Mouse (Mus musculus) intestine, embryonic 15.5 days (tissue): ENCODE results near the gene Cnot1. TPM values are rescaled to one million over a fixed set of nuclear protein-coding genes. Genes with fewer than 3 reads are reported as not detected.
A peak's percentile ranks its signal among the peaks of the same experiment; 100 is the strongest.

Experiments
- ATAC-seq: fragments of 200-750 bp; cut with Nextera tagmentation; 2 replicates; pipeline ENCODE4 v1.8.0; 2017; ENCODE audit warnings: moderate TSS enrichment, moderate library complexity
- H3K27ac ChIP-seq: fragments of 300-500 bp; sonication (generic); 2 replicates; pipeline ENCODE4 v1.5.1; 2015; ENCODE audit warnings: mild to moderate bottlenecking, inconsistent platforms
- H3K27me3 ChIP-seq: fragments of 300-500 bp; sonication (generic); replicated peaks from 2 replicates; pipeline ENCODE4 v1.6.1; 2015; ENCODE audit warnings: inconsistent platforms
- H3K36me3 ChIP-seq: fragments of 300-500 bp; sonication (generic); 2 replicates; pipeline ENCODE4 v1.6.1; 2015; ENCODE audit warnings: inconsistent platforms
- H3K4me1 ChIP-seq: fragments of 300-500 bp; sonication (generic); replicated peaks from 2 replicates; pipeline ENCODE4 v1.6.1; 2015; ENCODE audit warnings: inconsistent platforms
- H3K4me2 ChIP-seq: fragments of 300-500 bp; sonication (generic); replicated peaks from 2 replicates; pipeline ENCODE4 v1.6.1; 2015; ENCODE audit warnings: mild to moderate bottlenecking, inconsistent platforms
- H3K4me3 ChIP-seq: fragments of 300-500 bp; sonication (generic); replicated peaks from 2 replicates; pipeline ENCODE4 v1.5.1; 2015; ENCODE audit warnings: inconsistent platforms
- H3K9ac ChIP-seq: fragments of 300-500 bp; sonication (generic); 2 replicates; pipeline ENCODE4 v1.6.1; 2015; ENCODE audit warnings: inconsistent platforms
- H3K9me3 ChIP-seq: fragments of 300-500 bp; sonication (generic); 2 replicates; pipeline ENCODE4 v1.6.1; 2016; ENCODE audit warnings: inconsistent platforms
- WGBS: fragments of 180-500 bp; shearing (Covaris S2); methylation state at CpG from one replicate; pipeline ENCODE4 v1.1.7; 2015; 5-methylcytosine and 5-hydroxymethylcytosine counted together
- polyA plus RNA-seq: library from polyadenylated mRNA; unstranded; fragments of >200 nt; fragmentation: Nextera tagmentation; extraction: Ambion mirVana; gene quantifications from 2 replicates; pipeline ENCODE4 v1.2.1, GENCODE M21; 2015

Cnot1 gene
- polyA plus RNA-seq, 1 experiment from 2014 or later = 56.4 TPM

DNA sequence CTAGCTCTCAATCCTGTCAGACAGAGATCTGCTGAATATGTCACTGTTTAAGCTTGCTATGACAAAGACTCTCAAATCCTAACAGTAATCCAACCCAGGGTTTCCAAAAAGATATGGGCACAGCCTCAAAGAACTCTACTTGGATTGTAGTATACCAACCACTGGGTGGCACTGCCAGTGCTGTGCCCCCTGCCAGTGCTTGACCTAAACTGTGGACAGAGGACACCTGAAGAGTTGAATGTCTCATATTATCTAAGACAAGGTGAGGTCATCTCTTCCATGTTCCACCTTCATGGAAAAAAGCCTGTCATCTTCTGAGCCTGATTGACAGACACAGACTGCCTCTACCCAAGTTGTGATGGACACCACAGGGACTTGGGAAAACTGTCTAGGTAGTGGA, 24.6 kb downstream of the Cnot1 start:
- Histone ChIP-seq H3K27ac (no peak overlapping the region), H3K9me3 (no peaks in the 10 kb centered on the region), H3K36me3 (peaks cover 28% of the 10 kb centered on the region), H3K4me1 (no peaks in the 10 kb centered on the region), H3K4me3 (no peak overlapping the region), H3K4me2 (no peak overlapping the region), H3K9ac (no peak overlapping the region), H3K27me3 (no peaks in the 10 kb centered on the region)
- no peak for ATAC-seq

DNA sequence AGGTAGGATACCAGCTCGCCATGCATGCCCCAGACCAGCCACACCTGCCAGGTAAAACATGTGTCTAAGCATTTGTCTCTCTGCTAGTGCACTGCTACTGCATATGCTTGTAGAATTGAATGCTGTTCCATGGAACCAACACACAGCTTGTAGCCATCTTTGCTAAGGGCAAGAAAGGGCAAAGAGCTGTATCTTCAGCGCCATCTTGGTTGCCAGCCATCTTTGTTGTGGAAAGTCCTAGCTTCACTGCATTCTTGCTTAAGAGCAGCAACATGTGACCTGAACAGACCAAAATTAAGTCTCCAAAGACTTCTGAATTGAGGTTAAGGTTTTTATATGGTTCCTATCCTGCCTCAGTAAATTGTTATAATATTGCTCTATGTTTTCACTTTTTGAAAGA, 25.5 kb downstream of the Cnot1 start:
- Histone ChIP-seq H3K27me3 (no peaks in the 10 kb centered on the region), H3K4me3 (no peak overlapping the region), H3K4me1 (no peaks in the 10 kb centered on the region), H3K27ac (no peak overlapping the region), H3K4me2 (no peak overlapping the region), H3K9me3 (no peaks in the 10 kb centered on the region), H3K9ac (no peak overlapping the region), H3K36me3 (peaks cover 23% of the 10 kb centered on the region)
- 96% methylated on average over 2 of the region's 2 CpGs for WGBS
- ATAC-seq = no peak

DNA sequence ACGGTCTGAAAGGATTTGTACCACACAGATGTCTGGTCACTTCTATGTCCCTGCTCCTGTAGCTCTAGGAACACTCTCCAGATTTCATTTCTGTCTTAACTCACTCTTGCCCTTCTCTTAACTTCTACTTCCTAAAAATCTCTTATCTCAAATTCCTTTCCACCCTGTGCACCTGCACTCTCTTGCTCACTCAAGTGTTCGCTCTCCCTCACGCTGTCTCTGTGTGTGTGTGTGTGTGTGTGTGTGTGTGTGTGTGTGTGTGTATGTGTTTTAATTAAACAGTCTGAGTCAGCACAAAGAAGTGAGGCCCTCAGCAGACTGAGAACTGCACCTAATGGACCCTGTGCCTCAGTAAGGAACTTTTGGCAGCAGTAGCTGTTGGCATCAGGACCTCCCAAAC, 26.2 kb downstream of the Cnot1 start:
- H3K4me2 ChIP-seq = no peak overlapping the region
- H3K27ac ChIP-seq = no peak overlapping the region
- H3K4me1 ChIP-seq = no peaks in the 10 kb centered on the region
- no peak overlapping the region for H3K4me3 ChIP-seq
- no peak for ATAC-seq
- peaks cover 21% of the 10 kb centered on the region for H3K36me3 ChIP-seq
- WGBS = 88% methylated on average over 3 of the region's 3 CpGs
- H3K9ac ChIP-seq = no peak overlapping the region
- no peaks in the 10 kb centered on the region for H3K27me3 ChIP-seq
- no peaks in the 10 kb centered on the region for H3K9me3 ChIP-seq

DNA sequence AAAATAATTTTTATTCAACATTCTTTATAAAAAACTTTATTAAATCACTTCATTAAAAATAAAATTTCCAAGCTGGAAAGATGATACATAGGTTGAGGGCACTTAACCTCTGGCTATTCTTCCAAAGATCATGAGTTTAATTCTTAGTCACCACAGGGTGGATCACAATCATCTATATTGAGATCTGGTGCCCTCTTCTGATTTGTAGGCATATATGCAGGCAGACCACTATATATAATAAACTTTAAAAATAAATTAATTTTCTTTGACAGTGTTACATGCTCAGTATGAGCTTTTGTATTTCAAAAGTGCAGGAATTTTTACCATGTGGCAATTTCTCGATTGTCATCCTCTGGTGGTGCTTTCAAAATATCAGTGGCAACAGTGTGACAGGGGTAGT, 43.1 kb downstream of the Cnot1 start:
- H3K9ac ChIP-seq = no peak overlapping the region
- H3K27ac ChIP-seq = no peak overlapping the region
- no peaks in the 10 kb centered on the region for H3K27me3 ChIP-seq
- peaks cover 21% of the 10 kb centered on the region for H3K36me3 ChIP-seq
- no peaks in the 10 kb centered on the region for H3K4me1 ChIP-seq
- 89% methylated on average over 1 of the region's 1 CpGs for WGBS
- no peak overlapping the region for H3K4me3 ChIP-seq
- no peaks in the 10 kb centered on the region for H3K9me3 ChIP-seq
- no peak for ATAC-seq
- no peak overlapping the region for H3K4me2 ChIP-seq

DNA sequence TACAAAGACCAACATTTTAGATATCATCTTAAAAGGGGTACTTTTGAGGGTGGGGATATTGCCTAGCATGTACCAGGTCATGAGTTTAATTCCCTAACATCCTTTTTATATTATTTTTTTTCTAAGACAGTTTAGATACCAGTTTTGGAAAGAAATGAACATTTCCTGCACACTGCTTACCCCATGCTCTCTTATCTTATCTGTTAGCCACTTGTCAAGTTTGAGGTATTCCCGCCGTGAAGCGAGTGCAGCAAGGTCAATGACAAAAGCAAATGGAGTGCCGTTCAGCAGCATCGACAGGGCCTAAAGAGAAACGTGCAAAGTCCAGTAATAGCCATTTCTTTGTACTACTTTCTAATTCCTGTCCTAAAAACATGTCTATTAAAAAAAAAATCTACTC, 46.9 kb downstream of the Cnot1 start:
- Histone ChIP-seq H3K4me3 (no peak overlapping the region), H3K27ac (no peak overlapping the region), H3K9me3 (no peaks in the 10 kb centered on the region), H3K9ac (no peak overlapping the region), H3K4me2 (no peak overlapping the region), H3K27me3 (no peaks in the 10 kb centered on the region), H3K36me3 (peaks cover 23% of the 10 kb centered on the region), H3K4me1 (no peaks in the 10 kb centered on the region)
- no peak for ATAC-seq
- 59% methylated on average over 6 of the region's 6 CpGs for WGBS

DNA sequence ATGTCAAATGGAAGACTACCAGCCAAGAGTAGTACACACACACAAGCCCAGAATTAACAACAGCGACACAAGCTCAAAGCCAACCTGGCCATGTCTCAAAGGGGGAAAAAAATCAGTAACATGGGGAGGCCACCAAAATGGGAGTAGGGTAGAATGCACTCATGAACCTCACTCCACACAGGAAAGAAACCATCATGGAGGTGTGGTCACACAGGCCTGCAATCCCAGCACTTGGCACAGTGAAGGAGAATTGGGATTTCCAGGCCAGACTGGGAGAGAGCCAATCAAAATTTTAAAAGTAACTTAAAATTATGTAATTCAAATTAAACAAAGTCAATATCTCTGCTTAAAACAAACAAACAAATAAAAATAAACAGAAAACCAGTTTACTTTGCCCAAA, 55.3 kb downstream of the Cnot1 start:
- Histone ChIP-seq H3K9ac (no peak overlapping the region), H3K27ac (no peak overlapping the region), H3K4me3 (no peak overlapping the region), H3K4me1 (no peaks in the 10 kb centered on the region), H3K9me3 (no peaks in the 10 kb centered on the region), H3K36me3 (peaks cover 24% of the 10 kb centered on the region), H3K27me3 (no peaks in the 10 kb centered on the region), H3K4me2 (no peak overlapping the region)
- WGBS = 100% methylated on average over 1 of the region's 1 CpGs
- no peak for ATAC-seq

DNA sequence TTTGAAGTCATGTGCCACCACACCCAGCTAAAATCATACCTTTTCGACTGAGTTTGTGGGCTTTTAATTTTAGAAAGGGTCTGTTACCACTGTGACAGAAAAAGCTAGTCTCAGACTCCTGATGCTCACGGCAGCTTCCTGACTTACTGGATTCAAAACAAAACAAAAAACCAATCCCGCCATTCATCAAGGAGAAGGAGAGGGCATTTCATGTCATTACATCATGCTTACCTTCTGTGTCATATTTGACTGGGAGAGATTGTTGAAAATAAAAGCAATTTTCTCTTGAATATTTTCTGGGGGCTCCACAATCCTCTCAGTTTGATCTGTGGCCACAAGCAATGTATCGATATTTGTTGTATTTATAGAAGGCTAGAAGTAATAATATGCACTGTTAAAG, 59.2 kb downstream of the Cnot1 start:
- 93% methylated on average over 4 of the region's 4 CpGs for WGBS
- no peak overlapping the region for H3K9ac ChIP-seq

DNA sequence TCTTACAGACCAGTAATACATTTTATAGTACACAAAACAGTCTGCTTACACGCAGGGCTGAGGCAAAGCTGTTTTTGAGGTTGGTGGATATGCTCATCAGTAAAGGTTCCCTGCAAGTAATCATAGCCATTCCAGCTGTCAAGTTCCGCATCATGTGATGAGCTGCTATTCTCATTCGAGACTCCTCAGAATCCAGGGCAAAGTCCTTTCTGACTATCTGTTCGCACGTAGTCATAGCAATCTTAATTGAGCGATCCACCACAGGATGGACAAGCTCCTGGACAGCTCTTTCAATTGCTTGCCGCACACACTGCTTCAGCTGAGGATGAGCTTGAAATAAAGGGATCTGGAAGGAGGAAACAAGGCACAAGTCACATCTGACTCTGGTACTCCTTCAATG, 65.5 kb downstream of the Cnot1 start:
- Histone ChIP-seq H3K27ac (no peak overlapping the region), H3K9me3 (no peaks in the 10 kb centered on the region), H3K27me3 (no peaks in the 10 kb centered on the region), H3K4me3 (no peak overlapping the region), H3K4me1 (no peaks in the 10 kb centered on the region), H3K4me2 (no peak overlapping the region), H3K36me3 (peaks cover 40% of the 10 kb centered on the region), H3K9ac (no peak overlapping the region)
- no peak for ATAC-seq
- 83% methylated on average over 7 of the region's 7 CpGs for WGBS

More for the DNA sequence above, 59.2 kb downstream of the Cnot1 start:
- peaks cover 29% of the 10 kb centered on the region for H3K36me3 ChIP-seq
- no peak overlapping the region for H3K4me2 ChIP-seq
- no peak overlapping the region for H3K4me3 ChIP-seq
- H3K27ac ChIP-seq = no peak overlapping the region
- H3K27me3 ChIP-seq = no peaks in the 10 kb centered on the region
- no peak for ATAC-seq
- H3K4me1 ChIP-seq = no peaks in the 10 kb centered on the region
- no peaks in the 10 kb centered on the region for H3K9me3 ChIP-seq

DNA sequence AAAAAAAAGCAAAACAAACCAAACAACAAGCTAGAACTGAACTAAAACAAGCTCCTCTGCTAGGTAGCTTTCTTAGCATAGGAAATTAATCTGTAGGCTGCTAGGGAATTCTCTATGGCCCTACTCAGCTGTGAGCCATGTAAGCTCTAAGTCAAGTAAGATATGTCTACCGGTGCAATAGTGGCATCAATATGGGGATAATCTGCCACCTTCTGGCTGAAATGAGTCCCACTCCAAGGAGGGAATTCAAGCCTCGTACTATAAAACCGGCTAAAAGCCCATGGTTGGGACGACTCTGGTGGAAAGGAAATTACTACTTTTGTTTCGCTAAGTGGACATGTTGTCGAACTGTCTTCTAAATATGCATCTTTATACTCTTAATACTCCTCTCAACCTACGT, 68.7 kb downstream of the Cnot1 start:
- H3K27me3 ChIP-seq = no peaks in the 10 kb centered on the region
- WGBS = 78% methylated on average over 7 of the region's 7 CpGs
- H3K27ac ChIP-seq = no peak overlapping the region
- peaks cover 40% of the 10 kb centered on the region for H3K36me3 ChIP-seq
- H3K9me3 ChIP-seq = no peaks in the 10 kb centered on the region
- no peak for ATAC-seq
- H3K4me3 ChIP-seq = no peak overlapping the region
- no peaks in the 10 kb centered on the region for H3K4me1 ChIP-seq
- no peak overlapping the region for H3K4me2 ChIP-seq
- H3K9ac ChIP-seq = no peak overlapping the region

DNA sequence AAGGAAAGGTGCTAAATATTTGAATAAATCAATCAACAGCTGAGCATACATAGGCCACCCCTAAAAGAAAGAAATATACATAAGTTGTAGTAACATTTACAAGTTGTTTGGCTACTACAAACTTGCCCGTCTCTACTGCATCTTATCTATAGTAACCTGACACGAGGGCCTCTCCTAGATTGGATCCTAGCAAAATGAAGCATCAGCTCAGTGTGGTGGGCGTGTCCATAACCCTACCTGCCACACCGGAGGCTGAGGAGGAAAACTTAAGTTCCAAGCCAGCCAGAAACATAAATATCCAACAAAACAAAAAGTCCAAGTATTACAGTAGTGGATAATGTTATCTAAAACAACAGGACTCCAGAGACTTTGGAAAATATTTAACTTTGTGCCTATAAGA, 79.6 kb downstream of the Cnot1 start:
- H3K4me2 ChIP-seq = no peak overlapping the region
- H3K4me3 ChIP-seq = no peak overlapping the region
- no peak for ATAC-seq
- H3K36me3 ChIP-seq = peaks cover 36% of the 10 kb centered on the region
- H3K27ac ChIP-seq = no peak overlapping the region
- 77% methylated on average over 4 of the region's 4 CpGs for WGBS
- no peaks in the 10 kb centered on the region for H3K27me3 ChIP-seq
- H3K4me1 ChIP-seq = no peaks in the 10 kb centered on the region
- H3K9me3 ChIP-seq = no peaks in the 10 kb centered on the region
- H3K9ac ChIP-seq = no peak overlapping the region

DNA sequence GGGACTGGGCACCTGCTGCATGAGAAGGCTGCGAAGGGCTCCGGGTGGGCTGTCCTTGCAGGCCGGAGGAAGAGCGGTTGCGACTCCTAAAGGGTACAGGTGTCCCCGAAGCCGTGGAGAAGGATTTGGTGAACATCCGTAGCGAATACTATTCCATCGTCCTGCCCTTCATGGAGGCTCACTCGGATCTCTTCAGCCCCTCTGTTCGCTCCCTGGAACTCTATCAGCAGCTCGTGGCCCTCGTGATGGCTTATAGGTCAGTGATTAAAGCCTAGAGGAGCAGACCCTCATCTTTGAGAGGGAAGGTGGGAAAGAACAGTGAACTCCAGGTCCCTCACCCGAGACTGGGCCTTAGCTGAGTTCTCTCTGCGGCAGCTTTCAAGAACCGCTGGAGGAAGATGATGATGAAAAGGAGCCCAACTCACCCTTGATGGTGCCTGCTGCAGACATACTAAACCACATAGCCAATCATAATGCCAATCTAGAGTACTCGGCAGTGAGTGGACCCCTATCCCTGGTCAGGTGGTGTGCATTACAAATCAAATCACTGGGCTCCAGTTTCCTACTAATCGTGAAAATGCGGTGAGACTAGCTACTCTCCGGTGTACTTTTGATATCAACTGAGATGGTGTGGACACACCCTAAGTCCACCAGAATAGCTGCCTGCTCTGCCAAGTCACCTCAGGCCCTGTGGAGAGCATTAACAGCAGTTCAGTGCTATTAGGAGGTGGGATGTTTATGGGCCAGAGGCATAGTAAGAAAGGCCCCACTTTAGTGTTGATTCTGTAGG, 90.5 kb downstream of the Cnot1 start:
- no peak; the same call in 1 of the 2 replicates for ATAC-seq
- Histone ChIP-seq H3K9me3 (no peaks in the 10 kb centered on the region), H3K27ac (peak overlapping the region; percentile 73), H3K27me3 (no peaks in the 10 kb centered on the region), H3K36me3 (peaks cover 10% of the 10 kb centered on the region; the same call in 1 of the 2 replicates), H3K4me2 (peak overlapping the region; percentile 80), H3K4me3 (peak overlapping the region; percentile 95), H3K4me1 (0 out of 2 replicates have a peak, but pooled peaks cover 10% of the 10 kb centered on the region), H3K9ac (peak overlapping the region; percentile 90)
- 17% methylated on average over 21 of the region's 21 CpGs for WGBS

DNA sequence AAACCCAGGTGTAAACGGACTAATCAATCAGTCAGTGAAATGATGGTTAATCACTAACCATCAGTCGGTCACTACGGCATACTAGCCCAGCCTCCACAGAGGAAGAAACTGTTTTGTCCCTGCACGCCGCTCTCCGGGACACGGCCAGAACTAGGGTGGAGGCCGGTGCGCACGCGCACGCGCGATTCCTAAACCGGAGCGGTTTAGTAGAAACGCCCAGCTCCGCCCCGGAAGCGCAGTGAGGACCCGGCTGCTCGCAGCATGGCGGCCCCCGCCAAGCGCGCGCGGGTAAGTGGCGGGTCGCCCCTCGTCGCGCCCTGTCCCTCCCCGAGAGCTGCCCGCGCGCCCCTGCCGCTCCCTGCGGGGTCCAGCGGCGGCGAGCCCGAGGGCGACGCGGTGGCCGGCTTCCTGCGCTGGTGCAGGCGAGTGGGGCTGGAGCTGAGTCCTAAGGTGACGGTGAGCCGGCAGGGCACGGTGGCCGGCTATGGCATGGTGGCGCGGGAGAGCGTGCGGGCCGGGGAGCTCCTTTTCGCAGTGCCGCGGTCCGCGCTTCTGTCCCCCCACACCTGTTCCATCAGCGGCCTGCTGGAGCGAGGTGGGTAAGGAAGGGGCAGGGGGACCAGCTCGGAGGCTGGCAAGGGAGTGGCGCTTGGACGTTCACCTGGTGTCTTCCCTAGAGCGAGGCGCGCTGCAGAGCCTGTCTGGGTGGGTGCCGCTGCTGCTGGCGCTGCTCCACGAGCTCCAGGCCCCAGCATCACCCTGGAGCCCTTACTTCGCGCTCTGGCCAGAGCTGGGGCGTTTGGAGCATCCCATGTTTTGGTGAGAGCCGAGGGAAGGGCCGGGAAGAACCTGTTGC, 91.4 kb downstream of the Cnot1 start, which contains the start of gene Setd6:
Gene Setd6 (plus strand): TSS at position 206 of the 856 bp plus-strand sequence.
- WGBS = under 1% methylated on average over 79 of the region's 79 CpGs
- peak within 1 kb of the TSS; percentile 73 for H3K27ac ChIP-seq

More for the DNA sequence above, 91.4 kb downstream of the Cnot1 start, which contains the start of gene Setd6:
- ATAC-seq = peak; percentile 94
- no peaks in the 10 kb centered on the region for H3K27me3 ChIP-seq
- peak within 1 kb of the TSS; percentile 90 for H3K9ac ChIP-seq
- peaks cover 4% of the 10 kb centered on the region; the same call in 1 of the 2 replicates for H3K36me3 ChIP-seq
- H3K4me3 ChIP-seq = peak within 1 kb of the TSS; percentile 95
- H3K4me1 ChIP-seq = peaks cover 10% of the 10 kb centered on the region; the same call in 1 of the 2 replicates
- H3K4me2 ChIP-seq = peak within 1 kb of the TSS; percentile 80
- H3K9me3 ChIP-seq = no peaks in the 10 kb centered on the region
